Mouse (Mus musculus): ENCODE measurements at regions not wholly inside any gene's neighbourhood (a gene's known extent, or its start where the extent isn't known, plus 50 kb on each side); places are given as distances from the start of the nearest gene placed in this dataset.
"Not testable (repeated sequence)": the region's sequence is repeated elsewhere in the genome, so short reads cannot be mapped to it uniquely, and the experiment has no call there.

- H3K36me3 ChIP-seq (ENCODE audit: insufficient read depth, low read length): no peaks in the 10 kb centered on the region
- H3K27me3 ChIP-seq (ENCODE audit: insufficient read depth, low read length): no peaks in the 10 kb centered on the region
- no peak overlapping the region for H3K4me2 ChIP-seq (ENCODE audit: low read depth, low read length)
- no peak for TF ChIP-seq CTCF (IDR thresholded peaks at IDR 0.05; ENCODE audit: low read depth)
- H3K9me3 ChIP-seq (ENCODE audit: low read length): no peaks in the 10 kb centered on the region
- DNase-seq (ENCODE audit: low spot score) (no peak), ATAC-seq (no peak)
- WGBS: 52% methylated on average over 3 of the region's 3 CpGs
- no peak overlapping the region for H3K9ac ChIP-seq (replicated peaks; ENCODE audit: low read length)
- H3K4me3 ChIP-seq (ENCODE audit: low read length): no peak overlapping the region
- H3K27ac ChIP-seq: no peak overlapping the region
- no peaks in the 10 kb centered on the region for H3K4me1 ChIP-seq (ENCODE audit: insufficient read depth, low read length)
These were observed 104.2 kb upstream of the Sec61g start for GRCm38 (mm10) chr11:16612524-16612923.

- Histone ChIP-seq H3K9ac (replicated peaks; ENCODE audit: low read length) (no peak overlapping the region), H3K36me3 (ENCODE audit: insufficient read depth, low read length) (no peaks in the 10 kb centered on the region), H3K4me2 (ENCODE audit: low read depth, low read length) (no peak overlapping the region), H3K4me3 (ENCODE audit: low read length) (no peak overlapping the region), H3K4me1 (ENCODE audit: insufficient read depth, low read length) (no peaks in the 10 kb centered on the region), H3K27ac (no peak overlapping the region), H3K27me3 (ENCODE audit: insufficient read depth, low read length) (no peaks in the 10 kb centered on the region), H3K9me3 (ENCODE audit: low read length) (0 out of 2 replicates have a peak, but pooled peaks cover 3% of the 10 kb centered on the region)
- DNase-seq (ENCODE audit: low spot score): no peak
- no peak for ATAC-seq
- WGBS: 84% methylated on average over 1 of the region's 1 CpGs
- TF ChIP-seq CTCF (IDR thresholded peaks at IDR 0.05; ENCODE audit: low read depth): no peak
These were observed 111.5 kb upstream of the Sec61g start for GRCm38 (mm10) chr11:16619736-16620135.

- Histone ChIP-seq H3K27ac (no peak overlapping the region), H3K36me3 (ENCODE audit: insufficient read depth, low read length) (no peaks in the 10 kb centered on the region), H3K4me2 (ENCODE audit: low read depth, low read length) (no peak overlapping the region), H3K9me3 (ENCODE audit: low read length) (0 out of 2 replicates have a peak, but pooled peaks cover 3% of the 10 kb centered on the region), H3K4me3 (ENCODE audit: low read length) (no peak overlapping the region), H3K27me3 (ENCODE audit: insufficient read depth, low read length) (no peaks in the 10 kb centered on the region), H3K9ac (replicated peaks; ENCODE audit: low read length) (no peak overlapping the region), H3K4me1 (ENCODE audit: insufficient read depth, low read length) (no peaks in the 10 kb centered on the region; the same call in 1 of the 2 replicates)
- no peak for ATAC-seq
- WGBS: 73% methylated on average over 2 of the region's 2 CpGs
- DNase-seq (ENCODE audit: low spot score): no peak
- no peak for TF ChIP-seq CTCF (IDR thresholded peaks at IDR 0.05; ENCODE audit: low read depth)
These were observed 115.4 kb upstream of the Sec61g start for GRCm38 (mm10) chr11:16623694-16624093.

GRCm38 (mm10) chr11:16627294-16628085 lies 119.2 kb upstream of the Sec61g start:
- peak; percentile 98 for ATAC-seq
- Histone ChIP-seq H3K4me2 (ENCODE audit: low read depth, low read length) (peak overlapping the region; percentile 33; the same call in 1 of the 2 replicates), H3K4me3 (ENCODE audit: low read length) (no peak overlapping the region), H3K27ac (peak overlapping the region; percentile 64; the same call in 1 of the 2 replicates), H3K9ac (replicated peaks; ENCODE audit: low read length) (no peak overlapping the region), H3K4me1 (ENCODE audit: insufficient read depth, low read length) (no peaks in the 10 kb centered on the region; the same call in 1 of the 2 replicates), H3K36me3 (ENCODE audit: insufficient read depth, low read length) (no peaks in the 10 kb centered on the region), H3K27me3 (ENCODE audit: insufficient read depth, low read length) (no peaks in the 10 kb centered on the region), H3K9me3 (ENCODE audit: low read length) (no peaks in the 10 kb centered on the region)
- no peak for TF ChIP-seq CTCF (IDR thresholded peaks at IDR 0.05; ENCODE audit: low read depth)
- WGBS: 39% methylated on average over 7 of the region's 7 CpGs
- DNase-seq (ENCODE audit: low spot score): peak; percentile 85

GRCm38 (mm10) chr11:16629410-16630129 lies 121.3 kb upstream of the Sec61g start:
- 65% methylated on average over 1 of the region's 1 CpGs for WGBS
- Histone ChIP-seq H3K9me3 (ENCODE audit: low read length) (no peaks in the 10 kb centered on the region), H3K4me1 (ENCODE audit: insufficient read depth, low read length) (no peaks in the 10 kb centered on the region; the same call in 1 of the 2 replicates), H3K9ac (replicated peaks; ENCODE audit: low read length) (no peak overlapping the region), H3K4me2 (ENCODE audit: low read depth, low read length) (no peak overlapping the region), H3K4me3 (ENCODE audit: low read length) (no peak overlapping the region), H3K27ac (no peak overlapping the region), H3K36me3 (ENCODE audit: insufficient read depth, low read length) (no peaks in the 10 kb centered on the region), H3K27me3 (ENCODE audit: insufficient read depth, low read length) (no peaks in the 10 kb centered on the region)
- ATAC-seq (no peak), DNase-seq (ENCODE audit: low spot score) (no peak)
- no peak for TF ChIP-seq CTCF (IDR thresholded peaks at IDR 0.05; ENCODE audit: low read depth)

- H3K4me2 ChIP-seq (ENCODE audit: low read depth, low read length); H3K4me1 ChIP-seq (ENCODE audit: insufficient read depth, low read length); H3K27me3 ChIP-seq (ENCODE audit: insufficient read depth, low read length); H3K9ac ChIP-seq (replicated peaks; ENCODE audit: low read length); DNase-seq (ENCODE audit: low spot score); H3K27ac ChIP-seq; H3K4me3 ChIP-seq (ENCODE audit: low read length); ATAC-seq; H3K9me3 ChIP-seq (ENCODE audit: low read length); H3K36me3 ChIP-seq (ENCODE audit: insufficient read depth, low read length): not testable (repeated sequence)
- WGBS: 96% methylated on average over 11 of the region's 11 CpGs
These were observed 116.2 kb upstream of the Egfr start for GRCm38 (mm10) chr11:16635796-16636195.

All from hindbrain, postnatal 0 days (tissue).